Mouse (Mus musculus) heart, embryonic 15.5 days (tissue): ENCODE measurements around the gene Chac1. TPM values are rescaled to one million over a fixed set of nuclear protein-coding genes. Genes with fewer than 3 reads are reported as not detected.

ENCODE experiments used
- ATAC-seq: fragments of 200-750 bp; cut with Nextera tagmentation; replicated peaks from 2 replicates; pipeline ENCODE4 v1.8.0; 2017; ENCODE audit warnings: low read depth, moderate TSS enrichment; ENCODE audit not compliant: insufficient number of reproducible peaks, insufficient read depth, low FRiP score
- H3K27ac ChIP-seq: fragments of 300-500 bp; sonication (generic); 2 replicates; pipeline ENCODE4 v1.5.1; 2015; ENCODE audit warnings: mild to moderate bottlenecking, inconsistent platforms
- H3K27me3 ChIP-seq: fragments of 300-500 bp; sonication (generic); 2 replicates; pipeline ENCODE4 v1.6.1; 2015; ENCODE audit warnings: inconsistent platforms
- H3K36me3 ChIP-seq: fragments of 300-500 bp; sonication (generic); 2 replicates; pipeline ENCODE4 v1.6.1; 2015; ENCODE audit warnings: mild to moderate bottlenecking, inconsistent platforms
- H3K4me1 ChIP-seq: fragments of 300-500 bp; sonication (generic); replicated peaks from 2 replicates; pipeline ENCODE4 v1.6.1; 2015; ENCODE audit warnings: inconsistent platforms
- H3K4me2 ChIP-seq: fragments of 300-500 bp; sonication (generic); 2 replicates; pipeline ENCODE4 v1.6.1; 2015; ENCODE audit warnings: inconsistent platforms, mild to moderate bottlenecking, moderate library complexity
- H3K4me3 ChIP-seq: fragments of 300-500 bp; sonication (generic); 2 replicates; pipeline ENCODE4 v1.5.1; 2015; ENCODE audit warnings: mild to moderate bottlenecking, inconsistent platforms
- H3K9ac ChIP-seq: fragments of 300-500 bp; sonication (generic); 2 replicates; pipeline ENCODE4 v1.6.1; 2015; ENCODE audit warnings: mild to moderate bottlenecking, inconsistent platforms
- H3K9me3 ChIP-seq: fragments of 300-500 bp; sonication (generic); replicated peaks from 2 replicates; pipeline ENCODE4 v1.6.1; 2016; ENCODE audit warnings: inconsistent platforms
- WGBS: fragments of 180-500 bp; shearing (Covaris S2); methylation state at CpG from one replicate; pipeline ENCODE4 v1.1.7; 2015; ENCODE audit warnings: mixed read lengths; 5-methylcytosine and 5-hydroxymethylcytosine counted together
- polyA plus RNA-seq: library from polyadenylated mRNA; unstranded; fragments of >200 nt; fragmentation: Nextera tagmentation; extraction: Ambion mirVana; gene quantifications from 2 replicates; pipeline ENCODE4 v1.2.1, GENCODE M21; 2015

The Chac1 gene
- polyA plus RNA-seq, 1 experiment from 2014 or later: 0.63 TPM

GRCm38 (mm10) chr2:119355089-119355488 lies 4.1 kb downstream of the Chac1 start:
- Histone ChIP-seq H3K36me3 (no peaks in the 10 kb centered on the region), H3K27me3 (peaks cover 17% of the 10 kb centered on the region), H3K4me2 (no peak overlapping the region), H3K4me1 (peaks cover 12% of the 10 kb centered on the region), H3K27ac (no peak overlapping the region), H3K9ac (no peak overlapping the region), H3K4me3 (no peak overlapping the region), H3K9me3 (no peaks in the 10 kb centered on the region)
- no peak for ATAC-seq
- WGBS: 73% methylated on average over 3 of the region's 3 CpGs

- no peak overlapping the region for H3K27ac ChIP-seq
- H3K9ac ChIP-seq: no peak overlapping the region
- WGBS: 37% methylated on average over 7 of the region's 7 CpGs
- ATAC-seq: no peak
- no peaks in the 10 kb centered on the region for H3K9me3 ChIP-seq
- no peaks in the 10 kb centered on the region for H3K36me3 ChIP-seq
- peaks cover 12% of the 10 kb centered on the region for H3K27me3 ChIP-seq
- no peak overlapping the region for H3K4me2 ChIP-seq
- no peak overlapping the region for H3K4me3 ChIP-seq
- peaks cover 9% of the 10 kb centered on the region for H3K4me1 ChIP-seq
Observed at GRCm38 (mm10) chr2:119355651-119356050, 4.6 kb downstream of the Chac1 start.

- Histone ChIP-seq H3K4me3 (no peak overlapping the region), H3K9me3 (no peaks in the 10 kb centered on the region; the same call in 1 of the 2 replicates), H3K4me2 (no peak overlapping the region), H3K27ac (no peak overlapping the region), H3K36me3 (no peaks in the 10 kb centered on the region), H3K9ac (no peak overlapping the region), H3K27me3 (peaks cover 5% of the 10 kb centered on the region), H3K4me1 (0 out of 2 replicates have a peak, but pooled peaks cover 2% of the 10 kb centered on the region)
- no peak for ATAC-seq
Observed at GRCm38 (mm10) chr2:119356310-119356709, 5.3 kb downstream of the Chac1 start.

- Histone ChIP-seq H3K9me3 (no peaks in the 10 kb centered on the region; the same call in 1 of the 2 replicates), H3K4me3 (no peak overlapping the region), H3K27me3 (peaks cover under 1% of the 10 kb centered on the region; the same call in 1 of the 2 replicates), H3K4me1 (no peaks in the 10 kb centered on the region), H3K4me2 (no peak overlapping the region), H3K36me3 (no peaks in the 10 kb centered on the region), H3K9ac (no peak overlapping the region), H3K27ac (no peak overlapping the region)
- whole genome bisulfite sequencing: 83% methylated on average over 5 of the region's 5 CpGs
- no peak for ATAC-seq
Observed at GRCm38 (mm10) chr2:119356805-119357204, 5.8 kb downstream of the Chac1 start.

GRCm38 (mm10) chr2:119358249-119358648 lies 7.2 kb downstream of the Chac1 start:
- no peaks in the 10 kb centered on the region; the same call in 1 of the 2 replicates for H3K9me3 ChIP-seq
- H3K4me1 ChIP-seq: no peaks in the 10 kb centered on the region
- no peak overlapping the region for H3K4me2 ChIP-seq
- no peaks in the 10 kb centered on the region for H3K36me3 ChIP-seq
- H3K4me3 ChIP-seq: no peak overlapping the region
- H3K9ac ChIP-seq: no peak overlapping the region
- 77% methylated on average over 6 of the region's 6 CpGs for WGBS
- H3K27ac ChIP-seq: no peak overlapping the region
- no peaks in the 10 kb centered on the region for H3K27me3 ChIP-seq
- no peak for ATAC-seq

- no peak overlapping the region for H3K27ac ChIP-seq
- ATAC-seq: no peak
- H3K4me1 ChIP-seq: no peaks in the 10 kb centered on the region
- H3K27me3 ChIP-seq: no peaks in the 10 kb centered on the region
- H3K9me3 ChIP-seq: no peaks in the 10 kb centered on the region; the same call in 1 of the 2 replicates
- no peak overlapping the region for H3K4me3 ChIP-seq
- H3K36me3 ChIP-seq: no peaks in the 10 kb centered on the region
- 55% methylated on average over 2 of the region's 2 CpGs for WGBS
- H3K9ac ChIP-seq: no peak overlapping the region
- H3K4me2 ChIP-seq: no peak overlapping the region
Observed at GRCm38 (mm10) chr2:119359721-119360291, 8.8 kb downstream of the Chac1 start.

- Histone ChIP-seq H3K9ac (no peak overlapping the region), H3K9me3 (no peaks in the 10 kb centered on the region; the same call in 1 of the 2 replicates), H3K27ac (no peak overlapping the region), H3K4me1 (no peaks in the 10 kb centered on the region), H3K27me3 (no peaks in the 10 kb centered on the region), H3K4me2 (no peak overlapping the region), H3K36me3 (0 out of 2 replicates have a peak, but pooled peaks cover 5% of the 10 kb centered on the region), H3K4me3 (no peak overlapping the region)
- WGBS: 82% methylated on average over 3 of the region's 3 CpGs
- no peak for ATAC-seq
Observed at GRCm38 (mm10) chr2:119364969-119365368, 13.9 kb downstream of the Chac1 start.

- Histone ChIP-seq H3K9ac (no peak overlapping the region), H3K27ac (no peak overlapping the region), H3K9me3 (no peaks in the 10 kb centered on the region), H3K4me2 (no peak overlapping the region), H3K27me3 (no peaks in the 10 kb centered on the region), H3K4me3 (no peak overlapping the region), H3K4me1 (no peaks in the 10 kb centered on the region), H3K36me3 (peaks cover 20% of the 10 kb centered on the region; the same call in 1 of the 2 replicates)
- no peak for ATAC-seq
- 73% methylated on average over 3 of the region's 3 CpGs for WGBS
Observed at GRCm38 (mm10) chr2:119367346-119367745, 16.3 kb downstream of the Chac1 start.

GRCm38 (mm10) chr2:119370116-119370515 lies 19.1 kb downstream of the Chac1 start:
- WGBS: 85% methylated on average over 10 of the region's 10 CpGs

GRCm38 (mm10) chr2:119377286-119377685 lies 26.3 kb downstream of the Chac1 start:
- no peak for ATAC-seq
- Histone ChIP-seq H3K4me2 (no peak overlapping the region), H3K9ac (no peak overlapping the region), H3K9me3 (no peaks in the 10 kb centered on the region), H3K4me1 (no peaks in the 10 kb centered on the region), H3K36me3 (peaks cover 86% of the 10 kb centered on the region), H3K4me3 (no peak overlapping the region), H3K27ac (no peak overlapping the region), H3K27me3 (no peaks in the 10 kb centered on the region)
- 60% methylated on average over 9 of the region's 9 CpGs for WGBS

More at GRCm38 (mm10) chr2:119370116-119370515, 19.1 kb downstream of the Chac1 start:
- Histone ChIP-seq H3K4me2 (no peak overlapping the region), H3K9ac (no peak overlapping the region), H3K27me3 (no peaks in the 10 kb centered on the region), H3K4me3 (no peak overlapping the region), H3K9me3 (no peaks in the 10 kb centered on the region), H3K27ac (no peak overlapping the region), H3K4me1 (no peaks in the 10 kb centered on the region), H3K36me3 (peaks cover 45% of the 10 kb centered on the region)
- no peak for ATAC-seq

- no peak overlapping the region for H3K4me3 ChIP-seq
- H3K4me1 ChIP-seq: no peaks in the 10 kb centered on the region
- no peaks in the 10 kb centered on the region for H3K27me3 ChIP-seq
- WGBS: 70% methylated on average over 3 of the region's 3 CpGs
- no peak overlapping the region for H3K4me2 ChIP-seq
- no peak overlapping the region for H3K9ac ChIP-seq
- peaks cover 84% of the 10 kb centered on the region for H3K36me3 ChIP-seq
- no peak for ATAC-seq
- no peak overlapping the region for H3K27ac ChIP-seq
- no peaks in the 10 kb centered on the region for H3K9me3 ChIP-seq
Observed at GRCm38 (mm10) chr2:119377826-119378225, 26.8 kb downstream of the Chac1 start.

- WGBS: 83% methylated on average over 3 of the region's 3 CpGs
- no peak overlapping the region for H3K9ac ChIP-seq
- H3K9me3 ChIP-seq: no peaks in the 10 kb centered on the region
- no peak overlapping the region for H3K4me2 ChIP-seq
- no peak for ATAC-seq
- no peak overlapping the region for H3K4me3 ChIP-seq
- no peak overlapping the region for H3K27ac ChIP-seq
- no peaks in the 10 kb centered on the region for H3K4me1 ChIP-seq
- H3K27me3 ChIP-seq: no peaks in the 10 kb centered on the region
- H3K36me3 ChIP-seq: peaks cover 76% of the 10 kb centered on the region
Observed at GRCm38 (mm10) chr2:119379455-119379854, 28.4 kb downstream of the Chac1 start.
